17 mouse cellular contexts compared by ENCODE assay signal in the genomic region with DNA sequence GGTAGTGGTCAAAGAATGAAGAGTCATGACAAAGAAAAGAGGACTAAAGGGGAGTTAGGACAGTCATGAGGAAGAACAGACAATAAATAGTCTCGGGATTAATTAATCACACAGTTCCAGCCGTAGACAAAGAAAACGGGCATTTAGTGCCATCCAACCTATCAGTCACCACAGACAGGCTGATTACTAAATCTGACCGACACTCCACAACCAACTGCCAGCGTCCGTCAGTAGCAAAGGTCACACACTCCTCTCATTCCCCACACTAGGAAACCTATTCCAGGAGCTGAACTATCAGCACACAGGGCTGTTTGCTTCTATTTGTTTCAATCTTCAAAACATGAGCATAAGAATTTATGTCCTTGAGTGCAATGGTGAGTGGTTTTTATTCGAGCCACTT. TPM values are rescaled to one million over a fixed set of nuclear protein-coding genes. Genes with fewer than 3 reads are reported as not detected.
DNase-seq lines count a peak whose midpoint lies in the region; ATAC-seq and TF ChIP-seq lines count a peak whose summit lies in the region.
"Had no signal": no experiment of that assay in that cellular context is flagged by ENCODE, and none has a peak within 500 bp of the region (broad histone marks: within the 10 kb centered on the region; RNA-seq: fewer than 3 reads in every experiment).

No protein-coding gene starts in this region.

- H3K4me1 ChIP-seq in forebrain, embryonic 13.5 days = peaks cover 85% of the 10 kb centered on the region
- peaks cover 63% of the 10 kb centered on the region for H3K4me1 ChIP-seq in forebrain, embryonic 10.5 days
- peaks cover 36% of the 10 kb centered on the region for H3K4me1 ChIP-seq in intestine, embryonic 14.5 days (replicated peaks; ENCODE audit: control insufficient read depth, insufficient read depth, low read length)
- H3K4me1 ChIP-seq in intestine, postnatal 0 days (replicated peaks; ENCODE audit: control insufficient read depth, insufficient read depth, low read length) = 0 out of 2 replicates have a peak, but pooled peaks cover 5% of the 10 kb centered on the region
- peaks cover 7% of the 10 kb centered on the region for H3K4me1 ChIP-seq in liver, embryonic 16.5 days (ENCODE audit: control insufficient read depth, low read depth, low read length)

- H3K9ac ChIP-seq in forebrain, embryonic 13.5 days = no peak overlapping the region
- no peak overlapping the region for H3K9ac ChIP-seq in intestine, embryonic 14.5 days (ENCODE audit: low read length)
- no peak overlapping the region for H3K9ac ChIP-seq in intestine, postnatal 0 days (ENCODE audit: low read depth, low read length)
- H3K9ac ChIP-seq in liver, embryonic 16.5 days (ENCODE audit: low read depth, low read length) = no peak overlapping the region
- H3K9ac ChIP-seq: lung, embryonic 14.5 days; stomach, embryonic 15.5 days had no signal

- TF ChIP-seq CTCF in intestine, postnatal 0 days (IDR thresholded peaks at IDR 0.05; ENCODE audit: low read depth) = no peak

- ATAC-seq in forebrain, embryonic 13.5 days = no peak; the same call in 1 of the 2 replicates
- no peak for ATAC-seq in intestine, embryonic 14.5 days (replicated peaks; ENCODE audit: low FRiP score, low TSS enrichment, low read depth)
- no peak for ATAC-seq in intestine, postnatal 0 days
- ATAC-seq in liver, embryonic 16.5 days (ENCODE audit: low read depth) = peak; percentile 65
- ATAC-seq: inflammation-experienced regulatory T-cells, adult 6 months; midbrain, embryonic 16.5 days had no signal

- H3K9me3 ChIP-seq in forebrain, embryonic 13.5 days (replicated peaks) = no peaks in the 10 kb centered on the region
- no peaks in the 10 kb centered on the region for H3K9me3 ChIP-seq in forebrain, embryonic 10.5 days
- no peaks in the 10 kb centered on the region for H3K9me3 ChIP-seq in intestine, embryonic 14.5 days (ENCODE audit: control insufficient read depth, low read length)
- no peaks in the 10 kb centered on the region for H3K9me3 ChIP-seq in intestine, postnatal 0 days (ENCODE audit: control insufficient read depth)
- H3K9me3 ChIP-seq in liver, embryonic 16.5 days (replicated peaks; ENCODE audit: control insufficient read depth, low read length) = no peaks in the 10 kb centered on the region
- H3K9me3 ChIP-seq: stomach, embryonic 15.5 days had no signal

- H3K36me3 ChIP-seq in forebrain, embryonic 13.5 days (ENCODE audit: poor library complexity, severe bottlenecking) = no peaks in the 10 kb centered on the region
- H3K36me3 ChIP-seq in forebrain, embryonic 10.5 days (replicated peaks) = no peaks in the 10 kb centered on the region
- no peaks in the 10 kb centered on the region for H3K36me3 ChIP-seq in intestine, embryonic 14.5 days (ENCODE audit: control insufficient read depth, insufficient read depth, low read length)
- H3K36me3 ChIP-seq in intestine, postnatal 0 days (ENCODE audit: control insufficient read depth, insufficient read depth) = no peaks in the 10 kb centered on the region
- no peaks in the 10 kb centered on the region for H3K36me3 ChIP-seq in liver, embryonic 16.5 days (ENCODE audit: control insufficient read depth, insufficient read depth)
- H3K36me3 ChIP-seq: stomach, embryonic 15.5 days had no signal

- no peaks in the 10 kb centered on the region for H3K27me3 ChIP-seq in forebrain, embryonic 13.5 days
- no peaks in the 10 kb centered on the region for H3K27me3 ChIP-seq in forebrain, embryonic 10.5 days (ENCODE audit: poor library complexity, severe bottlenecking)
- no peaks in the 10 kb centered on the region for H3K27me3 ChIP-seq in intestine, embryonic 14.5 days (replicated peaks; ENCODE audit: control insufficient read depth, insufficient read depth, low read length)
- no peaks in the 10 kb centered on the region for H3K27me3 ChIP-seq in intestine, postnatal 0 days (replicated peaks; ENCODE audit: control insufficient read depth, insufficient read depth, low read length)
- H3K27me3 ChIP-seq in liver, embryonic 16.5 days (ENCODE audit: control insufficient read depth, insufficient read depth, low read depth, low read length) = no peaks in the 10 kb centered on the region
- H3K27me3 ChIP-seq: stomach, embryonic 15.5 days had no signal

- WGBS in forebrain, embryonic 13.5 days = 27% methylated on average over 7 of the region's 7 CpGs
- WGBS in forebrain, embryonic 10.5 days = 70% methylated on average over 7 of the region's 7 CpGs
- WGBS in intestine, embryonic 14.5 days = 50% methylated on average over 7 of the region's 7 CpGs
- 43% methylated on average over 7 of the region's 7 CpGs for WGBS in intestine, postnatal 0 days
- 33% methylated on average over 7 of the region's 7 CpGs for WGBS in liver, embryonic 16.5 days (ENCODE audit: insufficient replicate concordance)

- H3K27ac ChIP-seq in forebrain, embryonic 13.5 days = peak overlapping the region; percentile 70
- H3K27ac ChIP-seq in forebrain, embryonic 10.5 days = no peak overlapping the region
- no peak overlapping the region for H3K27ac ChIP-seq in intestine, embryonic 14.5 days (ENCODE audit: low read depth)
- no peak overlapping the region for H3K27ac ChIP-seq in intestine, postnatal 0 days (ENCODE audit: low read depth, low read length)
- H3K27ac ChIP-seq in liver, embryonic 16.5 days (ENCODE audit: low read length) = no peak overlapping the region; the same call in 1 of the 2 replicates
- H3K27ac ChIP-seq: left cerebral cortex, adult 2 months; macrophage; stomach, embryonic 15.5 days had no signal

- H3K4me3 ChIP-seq in forebrain, embryonic 13.5 days = no peak overlapping the region
- no peak overlapping the region for H3K4me3 ChIP-seq in forebrain, embryonic 10.5 days
- no peak overlapping the region for H3K4me3 ChIP-seq in intestine, embryonic 14.5 days (ENCODE audit: low read depth, low read length)
- no peak overlapping the region for H3K4me3 ChIP-seq in intestine, postnatal 0 days (ENCODE audit: low read depth, low read length)
- H3K4me3 ChIP-seq in liver, embryonic 16.5 days (ENCODE audit: low read depth, low read length) = no peak overlapping the region
- H3K4me3 ChIP-seq: left cerebral cortex, adult 2 months; stomach, embryonic 15.5 days had no signal

- no peak for DNase-seq in forebrain, embryonic 10.5 days (ENCODE audit: extremely low spot score, low spot score)
- peak; percentile 31 for DNase-seq in intestine, embryonic 14.5 days (ENCODE audit: low spot score)
- DNase-seq in liver = no peak
- DNase-seq in retina, postnatal 1 day = peak; percentile 51
- no peak for DNase-seq in natural killer cell, adult 2 months (ENCODE audit: low spot score in 2 of 2)
- DNase-seq: cerebellum, adult 9-11 months; lung, embryonic 14.5 days; right cerebral cortex, adult 18-20 months; spleen, adult 18-20 months had no signal

- peak overlapping the region; percentile 37; the same call in 1 of the 2 replicates for H3K4me2 ChIP-seq in forebrain, embryonic 13.5 days
- no peak overlapping the region for H3K4me2 ChIP-seq in intestine, embryonic 14.5 days (ENCODE audit: low read length)
- H3K4me2 ChIP-seq in intestine, postnatal 0 days (replicated peaks; ENCODE audit: low read depth) = no peak overlapping the region
- H3K4me2 ChIP-seq in liver, embryonic 16.5 days (ENCODE audit: low read depth, low read length) = no peak overlapping the region
- H3K4me2 ChIP-seq: lung, embryonic 14.5 days; stomach, embryonic 15.5 days had no signal

RNA-seq across cellular contexts. Expression of gene Hs2st1, which starts 16.0 kb away (rescaled TPM):
- 23.3 and 26.2 TPM in 2 replicates for polyA plus RNA-seq in forebrain, embryonic 13.5 days (2015; fragmentation: Nextera tagmentation; extraction: Ambion mirVana)
- 12.4 and 13.7 TPM in 2 replicates for polyA plus RNA-seq in forebrain, embryonic 10.5 days (2016; fragmentation: Nextera tagmentation; extraction: Ambion mirVana)
- polyA plus RNA-seq in intestine, embryonic 14.5 days (2014; fragmentation: Nextera tagmentation; extraction: Ambion mirVana) = 13.7 and 14.3 TPM in 2 replicates
- polyA plus RNA-seq in intestine, postnatal 0 days (2015; fragmentation: Nextera tagmentation; extraction: Ambion mirVana) = 6.1 and 6.9 TPM in 2 replicates
- polyA plus RNA-seq in liver, embryonic 16.5 days (2015; fragmentation: Nextera tagmentation; extraction: Ambion mirVana) = 1.4 and 1.6 TPM in 2 replicates

RNA-seq across cellular contexts. Expression of gene Selenof, which starts 16.2 kb away (rescaled TPM):
- 560 and 579 TPM in 2 replicates for polyA plus RNA-seq in forebrain, embryonic 13.5 days (2015; fragmentation: Nextera tagmentation; extraction: Ambion mirVana)
- 480 and 492 TPM in 2 replicates for polyA plus RNA-seq in forebrain, embryonic 10.5 days (2016; fragmentation: Nextera tagmentation; extraction: Ambion mirVana)
- 448 and 458 TPM in 2 replicates for polyA plus RNA-seq in intestine, embryonic 14.5 days (2014; fragmentation: Nextera tagmentation; extraction: Ambion mirVana)
- polyA plus RNA-seq in intestine, postnatal 0 days (2015; fragmentation: Nextera tagmentation; extraction: Ambion mirVana) = 504 and 571 TPM in 2 replicates
- polyA plus RNA-seq in liver, embryonic 16.5 days (2015; fragmentation: Nextera tagmentation; extraction: Ambion mirVana) = 272 and 287 TPM in 2 replicates

Comparison
In these comparisons a context has a peak if more than half of its experiments do, and no peak if none do; other contexts are left out.
1. DNase-seq: peak in intestine, embryonic 14.5 days (single experiment) and retina, postnatal 1 day (single experiment); none in forebrain, embryonic 10.5 days (single experiment), liver (single experiment) and natural killer cell, adult 2 months (0 of 2).